Mouse (Mus musculus) heart, adult 2 months (tissue): ENCODE results near the gene March4. TPM values are rescaled to one million over a fixed set of nuclear protein-coding genes. Genes with fewer than 3 reads are reported as not detected.

Experiments used
- DNase-seq, 2 experiments: peaks; one replicate each; pipeline ENCODE4 v3.0.0; 2021
- H3K27ac ChIP-seq: fragments of 200-600 bp; 2 replicates; pipeline ENCODE4 v1.8.1; 2022
- H3K27me3 ChIP-seq: fragments of 200-500 bp; 2 replicates; pipeline ENCODE4 v1.6.1; 2012; ENCODE audit warnings: mild to moderate bottlenecking, low read length, inconsistent platforms, mixed read lengths; ENCODE audit not compliant: control insufficient read depth, insufficient read depth
- H3K36me3 ChIP-seq: fragments of 200-500 bp; 2 replicates; pipeline ENCODE4 v1.6.1; 2012; ENCODE audit warnings: low read length, inconsistent platforms; ENCODE audit not compliant: control insufficient read depth, insufficient read depth
- H3K4me1 ChIP-seq: fragments of 200-500 bp; 2 replicates; pipeline ENCODE4 v1.6.1; 2011; ENCODE audit warnings: low read length; ENCODE audit not compliant: control insufficient read depth, insufficient read depth
- H3K4me3 ChIP-seq: fragments of 200-600 bp; 2 replicates; pipeline ENCODE4 v1.8.1; 2022
- H3K79me2 ChIP-seq: fragments of 200-500 bp; replicated peaks from 2 replicates; pipeline ENCODE4 v1.6.1; 2012; ENCODE audit warnings: mild to moderate bottlenecking, inconsistent platforms, low read length, moderate library complexity, mixed read lengths; ENCODE audit not compliant: control insufficient read depth, insufficient read depth
- H3K9ac ChIP-seq: fragments of 200-500 bp; 2 replicates; pipeline ENCODE4 v1.6.1; 2012; ENCODE audit warnings: low read depth, mild to moderate bottlenecking, control low read depth, inconsistent platforms, low read length, mixed read lengths
- CTCF ChIP-seq: fragments of 200-600 bp; IDR thresholded peaks from 2 replicates; pipeline ENCODE4 v1.8.1; 2022; ENCODE audit warnings: antibody characterized with exemption, mild to moderate bottlenecking, moderate library complexity
- EP300 ChIP-seq: fragments of 200-500 bp; IDR thresholded peaks from 2 replicates; pipeline ENCODE4 v1.6.1; 2011; ENCODE audit warnings: low read depth, low read length, control low read depth; ENCODE audit not compliant: insufficient read depth
- POLR2A ChIP-seq: fragments of 200-500 bp; IDR thresholded peaks from 2 replicates; pipeline ENCODE4 v1.6.1; 2011; ENCODE audit warnings: mild to moderate bottlenecking, low read depth, low read length, control low read depth; ENCODE audit not compliant: insufficient read depth
- WGBS: fragments of 180-500 bp; shearing (Covaris S2); methylation state at CpG from one replicate; pipeline ENCODE4 v1.1.7; 2018; 5-methylcytosine and 5-hydroxymethylcytosine counted together
- intact Hi-C: fragments of 180-260 bp; cut with DNase I; formaldehyde crosslinking; loops from one replicate; pipeline ENCODE4 v1.15.1; 2025
- polyA plus RNA-seq: library from polyadenylated mRNA; depleted of rRNA; stranded (reverse); fragments of >200 nt; gene quantifications from 2 replicates; pipeline ENCODE4 v1.2.3, GENCODE M21; 2012
- total RNA-seq, 2 experiments: library from RNA; stranded (reverse); gene quantifications; 2 replicates each; pipeline ENCODE4 v1.2.3; 2021

Gene March4
- total and polyA plus RNA-seq, 3 experiments: 0.12 TPM; not detected in 2

DNA sequence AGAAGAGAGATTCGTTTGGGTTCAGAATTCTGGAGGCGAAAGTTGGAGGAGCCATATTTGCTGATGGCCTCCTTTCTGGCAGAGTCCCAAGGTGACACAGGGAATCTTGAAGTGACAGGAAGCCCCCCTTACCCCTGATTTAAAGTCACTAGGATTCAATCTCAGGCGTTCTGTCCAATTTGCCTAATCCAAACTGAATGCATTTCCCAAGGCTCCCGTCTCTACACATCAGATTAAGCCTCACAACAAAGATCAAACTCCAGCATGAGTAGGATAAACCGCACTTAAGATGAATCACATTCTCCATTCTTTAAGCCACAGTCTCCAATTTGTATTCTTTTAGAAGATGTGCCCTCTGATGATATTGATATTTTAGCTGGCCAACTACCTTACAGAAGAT is 45.4 kb downstream of the March4 start:
- WGBS: 76% methylated on average over 5 of the region's 5 CpGs
- TF ChIP-seq EP300: no peak
- TF ChIP-seq POLR2A: no peak
- TF ChIP-seq CTCF: no peak
- no peaks in the 10 kb centered on the region for H3K4me1 ChIP-seq

GRCm38 (mm10) chr1:72490801-72491200 is 45.9 kb downstream of the March4 start:
- WGBS: 67% methylated on average over 3 of the region's 3 CpGs

More for the DNA sequence above, 45.4 kb downstream of the March4 start:
- no peak for DNase-seq
- intact Hi-C loops: no loop called here
- Histone ChIP-seq H3K9ac (no peak overlapping the region), H3K27me3 (no peaks in the 10 kb centered on the region), H3K27ac (no peak overlapping the region), H3K4me3 (no peak overlapping the region), H3K79me2 (no peaks in the 10 kb centered on the region), H3K36me3 (no peaks in the 10 kb centered on the region)

GRCm38 (mm10) chr1:72490193-72490592 is 46.5 kb downstream of the March4 start:
- Histone ChIP-seq H3K4me1 (no peaks in the 10 kb centered on the region), H3K4me3 (no peak overlapping the region), H3K27me3 (no peaks in the 10 kb centered on the region), H3K9ac (no peak overlapping the region), H3K36me3 (no peaks in the 10 kb centered on the region), H3K79me2 (no peaks in the 10 kb centered on the region), H3K27ac (no peak overlapping the region)
- DNase-seq: no peak
- intact Hi-C loops: no loop called here
- no peak for TF ChIP-seq POLR2A
- TF ChIP-seq EP300: no peak
- no peak for TF ChIP-seq CTCF
- WGBS: 19% methylated on average over 8 of the region's 8 CpGs

More at GRCm38 (mm10) chr1:72490801-72491200, 45.9 kb downstream of the March4 start:
- intact Hi-C loops: no loop called here
- no peaks in the 10 kb centered on the region for H3K79me2 ChIP-seq
- no peaks in the 10 kb centered on the region for H3K27me3 ChIP-seq
- no peaks in the 10 kb centered on the region for H3K36me3 ChIP-seq
- no peaks in the 10 kb centered on the region for H3K4me1 ChIP-seq
- H3K9ac ChIP-seq: no peak overlapping the region
- H3K27ac ChIP-seq: no peak overlapping the region
- DNase-seq: no peak
- no peak for TF ChIP-seq POLR2A
- no peak for TF ChIP-seq EP300
- TF ChIP-seq CTCF: no peak
- H3K4me3 ChIP-seq: no peak overlapping the region

DNA sequence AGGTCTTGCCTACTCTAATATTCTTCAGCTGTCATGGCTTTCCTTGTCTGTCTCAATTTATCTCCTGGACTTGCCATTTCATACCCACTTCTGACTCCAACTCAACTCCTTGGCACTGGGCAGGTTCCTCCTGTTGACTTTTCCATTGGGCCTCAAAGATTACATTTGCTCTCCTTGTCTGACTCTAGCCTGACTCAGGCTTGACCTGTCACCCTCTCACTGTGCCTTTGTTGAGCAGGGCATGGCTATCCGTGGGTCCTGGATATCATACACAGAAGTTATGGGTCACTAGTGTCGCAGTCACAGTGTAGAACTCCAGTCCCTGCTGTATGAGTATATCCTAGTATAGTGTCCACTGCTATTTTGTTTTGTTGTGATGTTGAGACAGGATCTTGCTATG is 60.1 kb downstream of the March4 start:
- no peak overlapping the region for H3K9ac ChIP-seq
- intact Hi-C loops: no loop called here
- TF ChIP-seq EP300 (no peak), CTCF (no peak), POLR2A (no peak)
- H3K4me1 ChIP-seq: no peaks in the 10 kb centered on the region
- no peak for DNase-seq
- WGBS: 74% methylated on average over 2 of the region's 2 CpGs
- H3K27ac ChIP-seq: no peak overlapping the region
- H3K36me3 ChIP-seq: no peaks in the 10 kb centered on the region
- no peak overlapping the region for H3K4me3 ChIP-seq
- no peaks in the 10 kb centered on the region for H3K79me2 ChIP-seq
- H3K27me3 ChIP-seq: no peaks in the 10 kb centered on the region

GRCm38 (mm10) chr1:72469075-72469474 is 67.7 kb downstream of the March4 start:
- intact Hi-C loops: no loop called here
- no peak overlapping the region for H3K4me3 ChIP-seq
- DNase-seq: no peak
- H3K9ac ChIP-seq: no peak overlapping the region
- no peak overlapping the region for H3K27ac ChIP-seq
- H3K4me1 ChIP-seq: no peaks in the 10 kb centered on the region
- H3K36me3 ChIP-seq: no peaks in the 10 kb centered on the region
- 79% methylated on average over 2 of the region's 2 CpGs for WGBS
- no peaks in the 10 kb centered on the region for H3K27me3 ChIP-seq
- TF ChIP-seq CTCF (no peak), EP300 (no peak), POLR2A (no peak)
- H3K79me2 ChIP-seq: no peaks in the 10 kb centered on the region

GRCm38 (mm10) chr1:72468466-72469003 is 68.2 kb downstream of the March4 start:
- no peak overlapping the region for H3K27ac ChIP-seq
- intact Hi-C loops: no loop called here
- DNase-seq: no peak
- no peak for TF ChIP-seq POLR2A
- no peak for TF ChIP-seq CTCF
- no peak for TF ChIP-seq EP300
- H3K79me2 ChIP-seq: no peaks in the 10 kb centered on the region
- no peak overlapping the region for H3K9ac ChIP-seq
- 28% methylated on average over 5 of the region's 5 CpGs for WGBS
- no peaks in the 10 kb centered on the region for H3K36me3 ChIP-seq
- H3K4me3 ChIP-seq: no peak overlapping the region
- H3K27me3 ChIP-seq: no peaks in the 10 kb centered on the region
- H3K4me1 ChIP-seq: no peaks in the 10 kb centered on the region
